Mouse (Mus musculus) right cerebral cortex, adult 2 months (tissue): ENCODE measurements around the gene Zfp273.
"Not testable (repeated sequence)": the region's sequence is repeated elsewhere in the genome, so short reads cannot be mapped to it uniquely, and the experiment has no call there.

ENCODE experiments used
- DNase-seq, 2 experiments: peaks; one replicate each; pipeline ENCODE4 v3.0.0; 2021 to 2022; ENCODE audit warnings: low spot score in 2 of 2

The Zfp273 gene

DNA sequence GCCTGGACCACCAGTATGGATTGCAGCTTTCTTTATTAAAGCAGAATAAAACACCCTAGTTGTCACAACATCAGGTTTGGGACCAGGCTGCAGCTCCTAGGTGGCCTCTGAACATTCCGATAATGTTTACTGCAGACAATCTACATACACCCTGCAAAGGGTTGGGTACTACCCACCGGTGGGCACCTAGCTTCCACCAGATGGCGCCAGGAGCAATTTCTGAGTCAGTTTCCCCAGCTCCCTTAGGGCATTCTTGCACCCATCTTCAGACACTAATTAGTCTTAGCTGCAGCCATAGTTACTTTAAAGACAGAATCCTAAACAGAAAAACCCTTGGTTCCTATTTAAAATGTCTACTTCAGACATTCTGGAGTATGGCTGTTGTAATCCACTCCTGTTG, 54.4 kb downstream of the Zfp273 start:
- DNase-seq: no peak

DNA sequence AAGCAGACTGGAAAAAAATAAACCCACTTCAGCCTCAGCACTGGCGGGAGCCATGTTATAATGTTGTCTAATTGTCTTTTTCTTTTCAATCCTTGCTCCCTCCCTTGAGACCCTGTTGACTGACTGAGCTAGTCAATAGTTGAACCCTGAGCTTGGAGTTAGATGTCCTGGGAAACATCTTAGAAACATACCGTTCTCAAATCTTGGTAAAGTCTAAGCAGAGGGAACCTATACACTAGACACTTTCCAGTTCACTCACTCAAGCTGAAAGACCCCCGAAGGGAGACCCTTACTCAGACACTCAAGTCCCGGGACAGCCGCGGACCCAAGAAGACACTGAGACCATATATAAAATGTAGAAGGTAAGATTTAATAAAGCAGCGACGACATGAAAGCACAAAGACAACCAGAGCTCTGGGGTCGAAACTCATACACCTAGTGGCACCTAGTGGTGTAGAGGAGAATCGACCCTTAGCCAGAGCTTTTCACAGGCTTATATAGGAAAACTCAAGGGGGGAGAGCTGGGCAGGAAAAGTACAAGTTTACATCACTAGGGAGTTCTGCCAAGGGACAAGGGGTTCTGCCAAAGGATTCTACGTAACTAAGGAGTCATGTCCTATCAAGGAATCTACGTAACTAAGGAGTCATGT, 62.6 kb downstream of the Zfp273 start:
- not testable (repeated sequence) for DNase-seq
